Mouse (Mus musculus) gastrocnemius, adult 18-20 months (tissue): ENCODE measurements at regions not wholly inside any gene's neighbourhood (a gene's known extent, or its start where the extent isn't known, plus 50 kb on each side); places are given as distances from the start of the nearest gene placed in this dataset.
"Not testable (repeated sequence)": the region's sequence is repeated elsewhere in the genome, so short reads cannot be mapped to it uniquely, and the experiment has no call there.

Experiments
- DNase-seq: peaks from one replicate; pipeline ENCODE4 v3.0.0; 2021; ENCODE audit warnings: low spot score

- DNase-seq: no peak
These were observed 152.6 kb upstream of the Frmd4a start for GRCm38 (mm10) chr2:3864872-3865271.

DNA sequence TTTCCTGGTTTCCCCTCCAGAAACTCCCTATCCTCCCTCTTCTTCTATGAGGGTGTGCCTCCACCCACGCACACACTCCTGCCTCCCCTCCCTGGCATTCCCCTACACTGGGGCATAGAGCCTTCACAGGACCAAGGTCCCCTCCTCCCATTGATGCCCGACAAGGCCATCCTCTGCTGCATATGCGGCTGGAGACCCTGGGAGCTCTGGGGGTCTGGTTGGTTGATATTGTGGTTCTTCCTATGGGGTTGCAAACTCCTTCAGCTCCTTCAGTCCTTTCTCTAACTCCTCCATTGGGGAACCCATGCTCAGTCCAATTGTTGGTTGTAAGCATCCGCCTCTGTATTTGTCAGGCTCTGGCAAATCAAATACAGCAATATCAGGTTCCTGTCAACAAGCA, 150.8 kb upstream of the Frmd4a start:
- not testable (repeated sequence) for DNase-seq

DNA sequence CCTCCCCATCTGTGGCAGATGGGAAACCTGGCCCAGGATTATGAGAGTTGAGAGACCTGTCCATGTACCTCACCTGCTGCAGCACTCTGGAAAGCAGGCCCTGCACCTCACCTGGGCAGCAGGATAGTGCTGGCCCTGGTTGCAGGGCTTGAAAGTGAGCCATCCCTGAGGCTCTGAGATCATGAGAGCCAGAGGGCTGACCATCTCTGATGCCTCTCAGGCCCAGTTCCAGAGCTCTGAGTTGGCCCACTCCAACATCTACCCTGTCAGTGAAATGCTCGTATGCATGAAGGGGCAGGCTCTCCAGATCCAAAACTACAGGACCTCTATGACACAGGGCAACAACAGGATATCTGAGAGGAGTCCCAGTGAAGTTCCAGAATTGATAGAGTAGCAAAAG, 147.8 kb upstream of the Frmd4a start:
- no peak for DNase-seq

- no peak for DNase-seq
These were observed 145.8 kb upstream of the Frmd4a start for GRCm38 (mm10) chr2:3871748-3872147.

DNA sequence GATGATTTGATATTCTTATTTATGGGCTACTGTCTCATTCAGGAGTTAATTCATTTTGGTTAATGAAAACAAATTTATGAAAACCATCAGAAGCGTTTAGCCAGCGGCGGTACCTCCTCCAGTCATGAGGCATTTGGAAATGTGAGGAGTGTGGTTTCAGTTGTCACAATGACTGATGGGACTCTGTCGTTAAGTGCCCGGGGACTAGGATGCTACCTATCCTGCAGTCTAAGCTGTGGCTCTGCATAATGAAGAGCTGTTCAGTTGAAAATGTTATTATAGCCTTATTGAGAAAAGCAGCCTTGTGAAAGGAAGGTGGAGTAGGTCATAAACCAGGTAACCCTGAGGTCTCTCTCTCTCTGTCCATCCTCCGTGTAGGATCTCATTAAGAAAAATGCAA, 130.5 kb upstream of the Frmd4a start:
- no peak for DNase-seq

GRCm38 (mm10) chr2:3887845-3888433, 129.6 kb upstream of the Frmd4a start:
- DNase-seq: no peak

DNA sequence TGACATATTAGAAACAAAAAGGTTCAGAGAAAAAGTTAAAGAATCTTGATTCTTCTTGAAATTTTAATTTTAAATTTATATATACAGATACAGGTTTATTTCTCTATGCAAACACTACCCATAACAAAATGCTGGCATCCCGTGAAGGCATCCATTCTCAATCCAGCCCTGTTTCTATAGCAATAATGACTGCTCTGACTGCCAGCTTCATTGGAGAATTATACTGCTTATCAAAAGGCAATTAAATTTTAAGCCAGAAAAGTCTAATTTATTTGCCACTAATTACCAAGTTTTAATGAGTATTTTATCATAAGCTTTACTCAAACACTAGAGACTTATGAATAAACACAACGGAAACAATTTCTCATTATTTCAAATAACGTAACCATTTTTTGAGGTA, 128.1 kb upstream of the Frmd4a start:
- DNase-seq: no peak

DNA sequence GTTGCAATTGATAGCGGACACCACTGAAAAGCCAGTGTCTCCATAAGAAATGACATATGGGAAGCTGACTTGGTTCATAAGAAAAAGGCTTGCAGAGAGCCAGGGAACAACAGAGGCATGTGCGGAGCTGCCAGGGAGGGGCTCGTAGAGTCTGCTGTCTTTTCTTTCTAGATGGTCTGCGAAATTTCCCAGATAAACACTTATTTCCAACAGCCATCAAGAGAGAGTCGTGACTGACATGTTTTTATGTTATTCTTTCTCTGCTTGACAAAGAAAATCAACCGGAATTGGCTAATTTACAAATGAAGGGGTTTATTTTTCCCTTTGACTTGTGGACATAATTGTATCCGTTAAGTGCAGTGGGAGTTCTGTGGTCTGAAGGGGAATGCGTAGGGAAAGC, 127.1 kb upstream of the Frmd4a start:
- DNase-seq: no peak

GRCm38 (mm10) chr2:3907026-3907425, 110.5 kb upstream of the Frmd4a start:
- DNase-seq: no peak

DNA sequence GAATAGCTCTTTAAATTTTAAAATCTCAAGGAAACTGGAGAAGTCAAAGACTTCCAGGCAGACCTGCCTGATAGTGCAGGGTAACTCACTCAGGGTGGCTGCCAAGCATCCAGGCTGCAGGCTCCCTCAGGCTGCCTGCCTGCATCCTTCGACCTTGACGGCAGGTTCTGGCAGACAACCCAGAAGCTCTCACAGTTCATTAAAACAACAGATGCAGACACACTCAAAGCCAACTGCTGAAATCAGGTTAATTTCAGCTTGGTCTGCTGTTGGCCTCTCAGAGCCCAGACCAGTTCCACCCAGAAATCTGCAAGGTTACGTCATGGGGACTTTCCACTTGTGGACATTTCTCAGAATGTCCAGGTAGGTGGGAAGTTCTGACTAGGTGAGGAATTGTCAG, 109.3 kb upstream of the Frmd4a start:
- no peak for DNase-seq

DNA sequence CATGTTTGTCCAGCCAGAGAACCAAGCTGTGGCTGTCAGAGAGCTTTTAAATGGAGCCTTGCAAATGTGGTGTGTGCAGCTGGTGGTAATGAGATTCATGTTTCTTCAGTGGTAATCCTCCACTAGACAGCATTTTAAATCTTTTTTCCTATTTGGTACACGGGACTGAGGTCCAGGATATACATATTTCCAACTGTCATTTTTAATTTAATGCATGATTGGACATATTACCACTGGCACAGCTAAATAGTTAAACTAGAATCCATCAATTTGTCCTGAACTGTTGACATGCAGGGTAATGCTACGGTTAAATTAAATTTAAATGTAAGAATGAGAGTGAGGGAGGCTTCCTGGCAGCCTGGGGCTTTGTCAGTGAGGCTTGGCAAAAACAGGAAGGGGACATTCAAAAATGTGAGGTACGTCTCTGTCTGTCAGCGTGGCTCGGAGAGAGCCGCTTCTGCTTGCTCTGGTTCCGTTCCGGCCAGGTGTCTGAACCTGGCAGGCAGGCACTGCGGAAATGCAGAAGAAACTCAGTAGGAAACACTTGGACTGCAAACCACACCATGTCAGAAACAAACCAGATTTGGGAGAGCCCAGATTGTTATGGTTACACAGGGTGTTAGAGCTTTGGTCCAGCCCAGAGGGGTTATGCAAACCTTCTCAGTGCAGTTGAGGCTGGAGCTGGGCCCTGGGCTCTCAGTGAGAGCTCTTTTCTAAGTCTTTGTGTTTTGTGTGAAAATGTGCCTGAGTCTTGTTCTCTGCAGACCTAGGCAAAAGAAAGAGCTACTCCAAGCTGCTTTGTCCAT, 107.2 kb upstream of the Frmd4a start:
- DNase-seq: no peak

DNA sequence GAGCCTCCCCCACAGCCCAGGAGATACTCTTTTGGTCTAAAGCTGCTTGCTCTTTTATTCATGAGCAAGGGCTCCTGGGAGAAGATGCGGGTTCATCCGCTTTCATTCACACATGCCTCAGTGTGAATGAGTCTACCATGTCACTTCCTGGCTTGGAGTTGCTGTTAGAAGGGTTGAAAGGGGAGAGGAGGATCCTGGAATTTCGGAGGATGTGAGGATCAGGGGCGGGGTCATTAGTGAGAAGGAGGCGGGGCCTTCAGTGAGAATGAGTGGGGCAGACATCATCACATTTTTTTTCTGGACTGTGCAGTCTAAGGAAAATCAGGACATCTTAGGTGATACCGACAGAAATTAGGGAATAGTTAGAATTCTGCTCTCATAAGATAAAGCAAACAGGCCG, 102.4 kb upstream of the Frmd4a start:
- DNase-seq: no peak

DNA sequence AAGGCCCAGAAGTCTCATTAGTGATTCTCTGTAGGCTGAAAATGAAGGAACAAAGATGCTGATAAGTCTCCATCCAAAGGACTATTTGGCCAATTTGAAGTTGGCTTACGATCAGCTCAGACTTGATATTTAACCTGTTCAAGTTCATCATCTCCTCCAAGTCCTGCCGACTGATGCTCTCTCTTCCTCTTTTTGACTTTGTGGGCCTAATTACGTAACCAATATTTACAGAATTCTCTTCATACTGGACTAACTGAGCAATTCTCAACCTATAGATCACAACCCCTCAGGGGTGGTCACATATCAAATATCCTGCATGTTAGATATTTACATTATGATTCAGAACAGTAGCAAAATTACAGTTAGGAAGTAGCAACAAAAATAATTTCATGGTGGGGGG, 101.2 kb upstream of the Frmd4a start:
- DNase-seq: no peak

GRCm38 (mm10) chr2:3918156-3918555, 99.4 kb upstream of the Frmd4a start:
- no peak for DNase-seq

GRCm38 (mm10) chr2:3919893-3920292, 97.6 kb upstream of the Frmd4a start:
- no peak for DNase-seq

DNA sequence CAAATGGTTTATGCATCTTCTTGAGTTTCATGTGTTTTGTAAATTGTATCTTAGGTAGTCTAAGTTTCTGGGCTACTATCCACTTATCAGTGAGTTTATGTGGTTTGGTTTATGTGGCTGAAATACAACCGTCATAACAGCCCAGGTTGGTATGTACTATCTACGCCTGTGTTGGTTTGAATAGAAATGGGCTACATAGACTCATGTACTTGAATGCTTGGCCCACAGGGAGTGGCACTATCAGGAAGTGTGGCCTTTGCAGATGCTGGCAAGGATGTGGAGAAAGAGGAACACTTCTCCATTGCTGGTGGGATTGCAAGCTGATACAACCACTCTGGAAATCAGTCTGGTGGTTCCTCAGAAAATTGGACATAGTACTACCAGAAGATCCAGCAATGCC, 96.4 kb upstream of the Frmd4a start:
- not testable (repeated sequence) for DNase-seq

GRCm38 (mm10) chr2:3922739-3923138, 94.8 kb upstream of the Frmd4a start:
- no peak for DNase-seq

GRCm38 (mm10) chr2:3924696-3925095, 92.8 kb upstream of the Frmd4a start:
- DNase-seq: no peak

DNA sequence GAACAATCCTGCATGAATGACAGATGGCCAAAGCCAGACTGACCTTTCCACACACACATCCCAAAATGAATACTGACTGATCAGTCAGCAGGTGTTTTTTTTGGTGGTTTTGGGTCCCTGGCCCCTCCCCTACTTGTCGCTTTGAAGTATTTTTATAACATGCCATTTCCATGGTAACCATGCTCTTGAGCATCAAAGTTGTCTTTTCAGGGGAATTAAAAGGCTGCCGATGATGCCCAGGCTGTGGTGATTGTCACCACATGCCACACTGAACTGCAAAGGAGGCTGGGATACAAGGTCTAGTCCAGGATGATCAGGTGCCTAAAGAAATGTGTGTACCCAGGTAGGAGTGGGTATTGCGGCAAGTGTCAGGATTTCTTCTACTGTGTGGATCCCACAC, 92.3 kb upstream of the Frmd4a start:
- DNase-seq: no peak

DNA sequence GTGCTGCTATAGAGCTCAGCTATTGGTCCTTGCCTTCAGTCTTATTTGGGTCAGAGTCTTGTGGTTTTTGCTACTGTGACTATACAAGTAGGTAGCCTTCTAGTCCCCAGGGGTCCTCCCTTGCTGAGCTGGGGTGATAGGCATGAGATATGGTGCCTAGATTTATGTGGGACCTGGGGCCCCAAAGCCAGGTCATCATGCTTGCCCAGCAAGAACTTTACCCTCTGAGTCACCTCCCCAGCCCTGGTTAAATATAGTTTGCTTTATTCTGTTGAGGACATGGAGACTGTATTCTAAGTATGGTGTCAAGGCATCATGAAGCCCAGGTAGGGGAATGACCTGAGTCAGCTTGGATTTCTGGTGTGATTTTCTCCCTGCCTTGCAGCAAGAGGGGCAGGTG, 91.4 kb upstream of the Frmd4a start:
- no peak for DNase-seq

GRCm38 (mm10) chr2:3927141-3927810, 90.2 kb upstream of the Frmd4a start:
- DNase-seq: no peak

- no peak for DNase-seq
These were observed 89.7 kb upstream of the Frmd4a start for GRCm38 (mm10) chr2:3927853-3928252.

GRCm38 (mm10) chr2:3930650-3931049, 86.9 kb upstream of the Frmd4a start:
- DNase-seq: no peak
